27 mouse cellular contexts compared by ENCODE assay signal in the genomic region with DNA sequence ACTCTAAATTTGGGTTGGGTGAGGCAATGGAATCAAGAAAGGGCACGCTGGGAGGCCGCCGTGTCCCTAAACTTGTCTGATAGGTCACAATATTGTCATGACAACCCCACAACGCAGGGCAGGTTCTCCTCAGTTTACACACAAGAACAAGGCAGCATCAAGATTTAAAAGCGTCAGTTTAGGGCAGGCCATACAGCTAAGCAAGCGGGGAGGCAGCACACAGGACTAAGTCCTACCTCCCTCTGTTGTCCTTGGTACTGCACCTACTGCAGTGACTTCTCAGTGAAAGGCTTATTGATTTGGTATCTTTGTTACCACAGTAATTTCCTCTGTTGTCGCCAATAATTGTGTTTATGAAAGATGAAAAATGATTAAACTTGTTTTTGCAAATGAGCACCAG.
DNase-seq lines count a peak whose midpoint lies in the region; ATAC-seq and TF ChIP-seq lines count a peak whose summit lies in the region.
"Had no signal": no experiment of that assay in that cellular context is flagged by ENCODE, and none has a peak within 500 bp of the region (broad histone marks: within the 10 kb centered on the region; RNA-seq: fewer than 3 reads in every experiment).

No protein-coding gene starts in this region.

- 68% methylated on average over 7 of the region's 7 CpGs for WGBS in forebrain, embryonic 11.5 days
- 64% methylated on average over 7 of the region's 7 CpGs for WGBS in forebrain, embryonic 12.5 days
- whole genome bisulfite sequencing in midbrain, embryonic 10.5 days, result 75% methylated on average over 7 of the region's 7 CpGs
- 53% methylated on average over 7 of the region's 7 CpGs for WGBS in midbrain, postnatal 0 days
- WGBS in midbrain, embryonic 13.5 days, result 59% methylated on average over 7 of the region's 7 CpGs

- ATAC-seq in forebrain, embryonic 11.5 days (replicated peaks; ENCODE audit: low FRiP score), result 0 out of 2 replicates have a peak, but pooled peaks have one; percentile 21
- no peak for ATAC-seq in forebrain, embryonic 12.5 days (ENCODE audit: low FRiP score)
- ATAC-seq in midbrain, postnatal 0 days (ENCODE audit: low FRiP score), result no peak
- ATAC-seq in midbrain, embryonic 13.5 days, result peak; percentile 74
- ATAC-seq: intestine, embryonic 15.5 days had no signal

- H3K27me3 ChIP-seq in forebrain, embryonic 11.5 days (ENCODE audit: control insufficient read depth, insufficient read depth, low read length), result no peaks in the 10 kb centered on the region
- no peaks in the 10 kb centered on the region for H3K27me3 ChIP-seq in forebrain, embryonic 12.5 days
- H3K27me3 ChIP-seq in midbrain, embryonic 10.5 days (ENCODE audit: low read depth, poor library complexity, severe bottlenecking), result no peaks in the 10 kb centered on the region
- no peaks in the 10 kb centered on the region for H3K27me3 ChIP-seq in midbrain, postnatal 0 days (ENCODE audit: insufficient read depth, low read length)
- H3K27me3 ChIP-seq in midbrain, embryonic 13.5 days, result no peaks in the 10 kb centered on the region
- H3K27me3 ChIP-seq: embryonic facial prominence, embryonic 13.5 days; hindbrain, embryonic 12.5 days; intestine, embryonic 15.5 days; limb, embryonic 13.5 days had no signal

- TF ChIP-seq CTCF in midbrain, postnatal 0 days (IDR thresholded peaks at IDR 0.05), result no peak

- no peak overlapping the region for H3K27ac ChIP-seq in forebrain, embryonic 11.5 days (ENCODE audit: low read depth, low read length)
- H3K27ac ChIP-seq in forebrain, embryonic 12.5 days, result no peak overlapping the region
- peak overlapping the region; percentile 65; the same call in 1 of the 2 replicates for H3K27ac ChIP-seq in midbrain, embryonic 10.5 days (replicated peaks)
- no peak overlapping the region; the same call in 1 of the 2 replicates for H3K27ac ChIP-seq in midbrain, postnatal 0 days (ENCODE audit: low read depth, low read length)
- peak overlapping the region; percentile 56 for H3K27ac ChIP-seq in midbrain, embryonic 13.5 days
- H3K27ac ChIP-seq: embryonic facial prominence, embryonic 13.5 days; heart, embryonic 10.5 days; hindbrain, embryonic 12.5 days; hindbrain, postnatal 0 days; intestine, embryonic 15.5 days; left cerebral cortex, adult 2 months; limb, embryonic 13.5 days had no signal

- H3K36me3 ChIP-seq in forebrain, embryonic 11.5 days (ENCODE audit: control insufficient read depth, insufficient read depth, low read length), result no peaks in the 10 kb centered on the region
- no peaks in the 10 kb centered on the region for H3K36me3 ChIP-seq in forebrain, embryonic 12.5 days (replicated peaks)
- no peaks in the 10 kb centered on the region for H3K36me3 ChIP-seq in midbrain, embryonic 10.5 days
- no peaks in the 10 kb centered on the region for H3K36me3 ChIP-seq in midbrain, postnatal 0 days (ENCODE audit: insufficient read depth, low read length)
- H3K36me3 ChIP-seq in midbrain, embryonic 13.5 days, result no peaks in the 10 kb centered on the region
- H3K36me3 ChIP-seq: embryonic facial prominence, embryonic 13.5 days; G1E; heart, embryonic 10.5 days; hindbrain, embryonic 12.5 days; intestine, embryonic 15.5 days; limb, embryonic 13.5 days had no signal

- no peaks in the 10 kb centered on the region for H3K9me3 ChIP-seq in forebrain, embryonic 11.5 days (ENCODE audit: control insufficient read depth, low read length)
- H3K9me3 ChIP-seq in forebrain, embryonic 12.5 days, result no peaks in the 10 kb centered on the region
- no peaks in the 10 kb centered on the region for H3K9me3 ChIP-seq in midbrain, embryonic 10.5 days (replicated peaks)
- H3K9me3 ChIP-seq in midbrain, postnatal 0 days (ENCODE audit: low read length), result no peaks in the 10 kb centered on the region
- no peaks in the 10 kb centered on the region for H3K9me3 ChIP-seq in midbrain, embryonic 13.5 days
- H3K9me3 ChIP-seq: embryonic facial prominence, embryonic 13.5 days; G1E; heart, embryonic 10.5 days; hindbrain, embryonic 12.5 days; intestine, embryonic 15.5 days; limb, embryonic 13.5 days had no signal

- DNase-seq in forebrain, embryonic 11.5 days (ENCODE audit: low spot score), result peak; percentile 51
- peak; percentile 22 for DNase-seq in midbrain, embryonic 10.5 days (ENCODE audit: low spot score)
- no peak for DNase-seq in midbrain, postnatal 0 days (ENCODE audit: low spot score)
- DNase-seq in kidney, adult 9 months, result no peak
- DNase-seq in adrenal gland, postnatal 25 days, result no peak
- DNase-seq: adrenal gland, postnatal 10 days; cerebellum, adult 11-12 months; cerebellum, postnatal 10 days; gastrocnemius, postnatal 14 days; heart, postnatal 36 days; kidney, adult 2 months; kidney, postnatal 10 days; lung, postnatal 36 days; right cerebral cortex, adult 18-20 months; spleen, adult 18-20 months; thymus, postnatal 14 days had no signal

- H3K4me3 ChIP-seq in forebrain, embryonic 11.5 days (ENCODE audit: low read depth, low read length), result no peak overlapping the region
- H3K4me3 ChIP-seq in forebrain, embryonic 12.5 days (replicated peaks), result no peak overlapping the region
- H3K4me3 ChIP-seq in midbrain, embryonic 10.5 days, result no peak overlapping the region
- H3K4me3 ChIP-seq in midbrain, postnatal 0 days (ENCODE audit: low read depth, low read length), result no peak overlapping the region
- no peak overlapping the region for H3K4me3 ChIP-seq in midbrain, embryonic 13.5 days (replicated peaks)
- H3K4me3 ChIP-seq: embryonic facial prominence, embryonic 13.5 days; heart, embryonic 10.5 days; hindbrain, embryonic 12.5 days; intestine, embryonic 15.5 days; left cerebral cortex, adult 2 months; limb, embryonic 13.5 days had no signal

- no peak overlapping the region for H3K4me2 ChIP-seq in forebrain, embryonic 11.5 days (ENCODE audit: low read depth, low read length, severe bottlenecking)
- no peak overlapping the region for H3K4me2 ChIP-seq in forebrain, embryonic 12.5 days
- H3K4me2 ChIP-seq in midbrain, postnatal 0 days (ENCODE audit: low read depth, low read length, poor library complexity, severe bottlenecking), result no peak overlapping the region
- H3K4me2 ChIP-seq in midbrain, embryonic 13.5 days (replicated peaks), result no peak overlapping the region
- H3K4me2 ChIP-seq: embryonic facial prominence, embryonic 13.5 days; intestine, embryonic 15.5 days; limb, embryonic 13.5 days; liver, embryonic 11.5 days had no signal

- H3K4me1 ChIP-seq in forebrain, embryonic 11.5 days (replicated peaks; ENCODE audit: control insufficient read depth, insufficient read depth, low read length), result peaks cover 3% of the 10 kb centered on the region; the same call in 1 of the 2 replicates
- H3K4me1 ChIP-seq in forebrain, embryonic 12.5 days, result peaks cover 26% of the 10 kb centered on the region
- H3K4me1 ChIP-seq in midbrain, embryonic 10.5 days, result peaks cover 30% of the 10 kb centered on the region
- peaks cover 15% of the 10 kb centered on the region for H3K4me1 ChIP-seq in midbrain, postnatal 0 days (ENCODE audit: insufficient read depth, low read length)
- peaks cover 26% of the 10 kb centered on the region for H3K4me1 ChIP-seq in midbrain, embryonic 13.5 days (replicated peaks)
- H3K4me1 ChIP-seq: embryonic facial prominence, embryonic 13.5 days; heart, embryonic 10.5 days; intestine, embryonic 15.5 days; limb, embryonic 13.5 days had no signal

- H3K9ac ChIP-seq in forebrain, embryonic 11.5 days (ENCODE audit: low read length), result no peak overlapping the region
- H3K9ac ChIP-seq in forebrain, embryonic 12.5 days, result no peak overlapping the region
- H3K9ac ChIP-seq in midbrain, postnatal 0 days (replicated peaks; ENCODE audit: low read length, poor library complexity, severe bottlenecking), result no peak overlapping the region
- no peak overlapping the region for H3K9ac ChIP-seq in midbrain, embryonic 13.5 days (replicated peaks)
- H3K9ac ChIP-seq: embryonic facial prominence, embryonic 13.5 days; hindbrain, embryonic 12.5 days; intestine, embryonic 15.5 days; limb, embryonic 13.5 days had no signal

Comparison
In these comparisons a context has a peak if more than half of its experiments do, and no peak if none do; other contexts are left out.
1. ATAC-seq: peak in forebrain, embryonic 11.5 days (single experiment) and midbrain, embryonic 13.5 days (single experiment); none in forebrain, embryonic 12.5 days (single experiment) and midbrain, postnatal 0 days (single experiment).
2. DNase-seq: peak in forebrain, embryonic 11.5 days (single experiment) and midbrain, embryonic 10.5 days (single experiment); none in midbrain, postnatal 0 days (single experiment), kidney, adult 9 months (single experiment) and adrenal gland, postnatal 25 days (single experiment).
3. H3K27ac ChIP-seq: peak in midbrain, embryonic 10.5 days (single experiment) and midbrain, embryonic 13.5 days (single experiment); none in forebrain, embryonic 11.5 days (single experiment), forebrain, embryonic 12.5 days (single experiment) and midbrain, postnatal 0 days (single experiment).